Mouse (Mus musculus) kidney, adult 10 weeks (tissue): Measurements from ENCODE around the gene Pgghg. TPM values are rescaled to one million over a fixed set of nuclear protein-coding genes. Genes with fewer than 3 reads are reported as not detected.

Source experiments
- polyA plus RNA-seq: library from polyadenylated mRNA; stranded (reverse); fragments of 350-450 nt; fragmentation: Illumina TruSeq; extraction: RNeasy Lipid Tissue Mini Kit (QIAGEN cat#74804); gene quantifications from one replicate; pipeline ENCODE4 v1.2.3, GENCODE M21; 2014; ENCODE audit warnings: low read depth, low replicate concordance

Gene Pgghg
- polyA plus RNA-seq = 1.1 TPM

GRCm38 (mm10) chr7:140941222-140942051 lies at the start of gene Pgghg:
Pgghg (plus strand) TSS chr7:140941391.

GRCm38 (mm10) chr7:140900220-140900619 lies 41.0 kb upstream of the Pgghg start, which contains the start of gene Cox8b:
Cox8b (minus strand) TSS chr7:140900446.

GRCm38 (mm10) chr7:140920418-140921029 lies 20.7 kb upstream of the Pgghg start, which contains the start of gene Nlrp6:
Nlrp6 (plus strand) TSS chr7:140920902.

GRCm38 (mm10) chr7:140949824-140950530 lies 8.8 kb downstream of the Pgghg start, which contains the start of gene Ifitm5:
Ifitm5 (minus strand) TSS chr7:140950291.

GRCm38 (mm10) chr7:140955758-140956555 lies 14.8 kb downstream of the Pgghg start, which contains the start of the genes Gm45717 and Ifitm2:
Gm45717 (minus strand) TSS chr7:140955937.
Ifitm2 (minus strand) TSS chr7:140955987.

GRCm38 (mm10) chr7:140966921-140967320 lies 25.7 kb downstream of the Pgghg start, which contains the start of gene Ifitm1:
Ifitm1 (plus strand) TSS chr7:140967221.

Other genes with a start within 250 kb of the Pgghg start
- gene Olfr541, start 244.1 kb upstream of the Pgghg start, polyA plus RNA-seq = not detected
- 135 TPM for gene Cyp2e1, start 177.7 kb upstream of the Pgghg start, polyA plus RNA-seq
- gene Syce1, start 153.5 kb upstream of the Pgghg start, polyA plus RNA-seq = not detected
- gene Zfp941, start 119.2 kb upstream of the Pgghg start, polyA plus RNA-seq = 1.1 TPM
- gene Urah, start 106.4 kb upstream of the Pgghg start, polyA plus RNA-seq = 2.1 TPM
- not detected for gene Scgb1c1, start 95.8 kb upstream of the Pgghg start, polyA plus RNA-seq
- not detected for gene Odf3, start 93.6 kb upstream of the Pgghg start, polyA plus RNA-seq
- not detected for gene Gm45785, start 85.1 kb upstream of the Pgghg start, polyA plus RNA-seq
- gene Ric8a, start 84.4 kb upstream of the Pgghg start, polyA plus RNA-seq = 4.2 TPM
- 3.2 TPM for gene Bet1l, start 83.8 kb upstream of the Pgghg start, polyA plus RNA-seq
- gene Psmd13, start 59.4 kb upstream of the Pgghg start, polyA plus RNA-seq = 149 TPM
- gene Sirt3, start 59.1 kb upstream of the Pgghg start, polyA plus RNA-seq = 4.8 TPM
- not detected for gene Cox8b, start 40.9 kb upstream of the Pgghg start, polyA plus RNA-seq
- 5.4 TPM for gene Nlrp6, start 20.5 kb upstream of the Pgghg start, polyA plus RNA-seq
- gene Ifitm5, start 8.9 kb downstream of the Pgghg start, polyA plus RNA-seq = not detected
- gene Gm45717, start 14.5 kb downstream of the Pgghg start, polyA plus RNA-seq = not detected
- gene Ifitm2, start 14.6 kb downstream of the Pgghg start, polyA plus RNA-seq = 44.1 TPM
- gene Ifitm1, start 25.8 kb downstream of the Pgghg start, polyA plus RNA-seq = 5.3 TPM
- 4.6 TPM for gene Ifitm3, start 69.4 kb downstream of the Pgghg start, polyA plus RNA-seq
- gene Ifitm6, start 76.5 kb downstream of the Pgghg start, polyA plus RNA-seq = not detected
- gene Gm17387, start 87.7 kb downstream of the Pgghg start, polyA plus RNA-seq = not detected
- not detected for gene B4galnt4, start 119.7 kb downstream of the Pgghg start, polyA plus RNA-seq
- gene Pkp3, start 136.8 kb downstream of the Pgghg start, polyA plus RNA-seq = not detected
- 3.4 TPM for gene Sigirr, start 159.2 kb downstream of the Pgghg start, polyA plus RNA-seq
- 6.5 TPM for gene Ano9, start 176.4 kb downstream of the Pgghg start, polyA plus RNA-seq
- gene Ptdss2, start 181.0 kb downstream of the Pgghg start, polyA plus RNA-seq = 28.9 TPM
- gene Rnh1, start 231.5 kb downstream of the Pgghg start, polyA plus RNA-seq = 0.89 TPM